Mouse (Mus musculus) erythroblast, adult 5-6 weeks (primary cell): Measurements from ENCODE around the gene Scamp4. TPM values are rescaled to one million over a fixed set of nuclear protein-coding genes. Genes with fewer than 3 reads are reported as not detected.
"Not testable (repeated sequence)": the region's sequence is repeated elsewhere in the genome, so short reads cannot be mapped to it uniquely, and the experiment has no call there.

Experiments used
- ATAC-seq: replicated peaks from 2 replicates; pipeline ENCODE4 v1.8.0; 2016; ENCODE audit warnings: moderate number of reproducible peaks, mild to moderate bottlenecking, moderate TSS enrichment, inconsistent platforms; ENCODE audit not compliant: poor library complexity, low FRiP score, severe bottlenecking
- total RNA-seq, 2 experiments: library from RNA; stranded (forward) in 1 of 2; stranded (reverse) in 1 of 2; fragments of 150-400 nt in 1 of 2; fragments of 200-764, 138-1000 nt in 1 of 2; gene quantifications; 2 replicates each; pipeline versions ENCODE4 v1.2.3 to v1.2.4; 2015 to 2017; ENCODE audit warnings: low replicate concordance in 2 of 2

The Scamp4 gene
- total RNA-seq, 2 experiments from 2014 or later: 2.6 to 7.3 TPM

DNA sequence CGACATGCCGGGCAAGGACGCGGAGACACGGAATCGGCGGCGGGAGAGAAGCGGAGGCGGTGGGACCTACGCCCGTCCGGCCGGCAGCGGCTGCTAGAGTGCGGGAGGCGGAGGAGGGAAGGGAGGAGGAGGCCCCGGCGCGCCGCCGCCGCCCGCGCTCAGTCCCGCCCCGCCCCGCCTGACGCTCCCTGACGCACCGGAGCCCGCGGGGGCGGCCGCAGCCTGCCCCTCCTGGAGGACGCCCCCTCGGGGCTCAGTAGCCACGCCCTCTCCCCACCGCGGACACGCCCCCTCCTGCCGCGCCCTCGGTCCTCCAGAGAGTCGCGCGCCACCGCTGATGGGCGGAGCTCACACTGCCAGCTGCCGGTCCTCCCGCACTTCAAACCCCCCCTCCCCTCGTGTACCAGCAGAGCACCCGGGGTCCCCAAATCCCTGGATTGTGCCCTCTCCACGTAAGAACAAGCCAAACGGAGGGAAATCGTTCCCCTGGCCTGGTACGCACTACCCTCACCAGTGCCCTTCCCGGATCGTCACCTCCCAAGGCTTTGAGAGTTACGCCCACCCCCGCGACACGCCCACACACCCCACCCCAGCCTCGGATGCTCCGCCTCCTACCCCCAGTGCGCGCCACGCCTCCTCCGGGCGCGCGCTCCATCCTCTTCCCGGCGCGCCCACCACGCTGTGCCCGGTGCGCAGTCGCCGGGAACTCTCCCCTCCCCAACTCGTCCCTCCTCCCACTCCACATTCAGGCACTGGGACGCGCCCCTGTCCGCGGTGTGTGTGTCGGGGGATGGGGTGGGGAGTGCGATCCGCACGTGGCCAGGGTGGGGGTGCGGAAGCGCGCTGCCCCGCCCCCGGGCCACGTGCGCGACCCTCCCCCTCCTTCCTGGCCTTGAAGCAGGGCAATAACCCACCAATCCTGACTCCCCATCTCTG is 25.2 kb upstream of the Scamp4 start, which contains the start of gene Klf16:
Klf16 (minus strand) TSS at position 127 of the 936 bp plus-strand sequence.
- ATAC-seq: peak; percentile 63

DNA sequence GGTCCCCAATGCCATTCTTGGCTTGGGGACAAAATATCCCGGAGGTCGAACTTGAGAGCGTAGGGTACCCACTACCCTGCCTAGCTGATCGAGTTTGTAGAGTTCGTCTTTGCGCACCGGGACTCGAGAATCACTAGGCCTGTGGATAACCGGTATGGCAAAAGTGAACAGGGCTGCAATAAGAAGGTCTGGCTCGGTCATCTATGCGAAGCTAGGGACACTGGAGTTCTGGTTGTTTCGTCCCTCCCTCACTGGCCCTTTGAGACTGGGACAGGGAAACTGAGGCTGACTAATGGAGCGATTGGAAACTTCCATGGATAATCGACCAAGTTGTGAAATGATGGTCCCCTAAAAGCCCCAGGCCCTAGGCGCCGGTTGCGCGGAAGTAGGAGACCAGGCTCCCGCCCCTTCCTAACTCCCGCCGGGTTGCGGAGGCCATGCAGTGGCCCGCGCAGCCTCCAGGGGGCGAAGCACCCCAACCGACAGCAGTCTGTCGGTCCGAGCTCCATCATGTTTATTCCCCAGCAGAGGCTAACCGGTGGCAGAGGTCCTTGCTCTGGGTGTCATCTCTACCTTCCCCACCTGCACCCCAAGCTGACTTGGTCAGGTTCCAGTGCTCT is 24.4 kb upstream of the Scamp4 start:
- ATAC-seq: peak; percentile 66

DNA sequence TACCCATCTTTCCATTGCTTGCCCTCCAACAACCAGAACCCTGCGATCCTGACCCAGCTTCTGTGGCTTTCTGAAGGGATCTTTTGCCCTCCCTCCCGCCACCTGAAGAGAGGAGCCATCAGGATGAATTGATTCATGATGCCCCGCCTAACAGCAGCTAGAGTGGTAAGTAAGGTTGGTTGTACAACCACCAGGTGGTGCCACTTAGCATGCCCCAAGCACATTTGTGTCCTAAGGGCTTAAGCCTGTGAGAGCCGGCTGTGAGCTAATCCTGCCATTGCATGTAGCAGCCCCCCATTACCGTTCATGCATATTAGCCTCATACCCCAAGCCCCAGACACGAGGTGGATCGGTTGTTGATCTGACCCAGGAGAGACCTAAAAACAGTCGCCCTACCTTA is 23.8 kb upstream of the Scamp4 start:
- ATAC-seq: peak; percentile 60

DNA sequence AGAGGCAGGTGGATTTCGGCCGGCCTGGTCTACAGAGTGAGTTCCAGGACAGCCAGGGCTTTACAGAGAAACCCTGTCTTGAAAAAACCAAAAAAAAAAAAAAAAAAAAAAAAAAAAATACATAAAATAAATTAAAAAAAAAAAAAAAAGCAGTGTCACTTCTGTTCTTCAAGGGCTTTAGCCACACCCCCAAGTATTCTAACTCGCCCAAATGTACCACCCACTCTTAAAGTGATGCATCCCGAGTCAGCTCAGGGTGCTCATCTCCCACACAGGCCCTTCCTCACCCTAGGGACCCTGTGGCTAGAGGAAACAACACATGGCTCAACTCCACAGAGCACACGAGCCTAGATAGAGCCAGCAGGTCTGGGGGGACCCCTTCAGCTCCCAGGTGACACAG is 19.6 kb upstream of the Scamp4 start:
- ATAC-seq: no peak

DNA sequence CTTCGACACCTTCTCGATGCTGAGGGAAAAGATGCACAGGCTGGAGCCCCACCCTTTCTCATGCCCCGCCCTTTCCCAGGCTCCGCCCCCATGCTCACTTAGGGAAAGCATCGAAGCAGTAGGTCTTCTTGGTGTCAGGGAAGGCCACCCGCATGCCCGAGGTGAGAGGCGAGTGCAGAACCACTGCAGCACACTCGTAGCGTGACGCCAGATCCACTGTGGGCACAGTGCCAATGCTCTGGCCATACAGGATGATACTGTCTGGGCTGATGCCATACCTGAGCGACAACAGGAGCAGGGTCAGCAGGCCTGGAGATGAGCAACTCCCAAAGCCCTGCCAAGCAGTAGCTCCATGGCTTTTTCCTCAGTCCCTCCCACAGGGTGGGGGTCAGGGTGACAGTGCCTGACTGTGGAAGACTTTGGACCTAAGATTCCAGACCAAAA is 18.6 kb upstream of the Scamp4 start:
- no peak for ATAC-seq

DNA sequence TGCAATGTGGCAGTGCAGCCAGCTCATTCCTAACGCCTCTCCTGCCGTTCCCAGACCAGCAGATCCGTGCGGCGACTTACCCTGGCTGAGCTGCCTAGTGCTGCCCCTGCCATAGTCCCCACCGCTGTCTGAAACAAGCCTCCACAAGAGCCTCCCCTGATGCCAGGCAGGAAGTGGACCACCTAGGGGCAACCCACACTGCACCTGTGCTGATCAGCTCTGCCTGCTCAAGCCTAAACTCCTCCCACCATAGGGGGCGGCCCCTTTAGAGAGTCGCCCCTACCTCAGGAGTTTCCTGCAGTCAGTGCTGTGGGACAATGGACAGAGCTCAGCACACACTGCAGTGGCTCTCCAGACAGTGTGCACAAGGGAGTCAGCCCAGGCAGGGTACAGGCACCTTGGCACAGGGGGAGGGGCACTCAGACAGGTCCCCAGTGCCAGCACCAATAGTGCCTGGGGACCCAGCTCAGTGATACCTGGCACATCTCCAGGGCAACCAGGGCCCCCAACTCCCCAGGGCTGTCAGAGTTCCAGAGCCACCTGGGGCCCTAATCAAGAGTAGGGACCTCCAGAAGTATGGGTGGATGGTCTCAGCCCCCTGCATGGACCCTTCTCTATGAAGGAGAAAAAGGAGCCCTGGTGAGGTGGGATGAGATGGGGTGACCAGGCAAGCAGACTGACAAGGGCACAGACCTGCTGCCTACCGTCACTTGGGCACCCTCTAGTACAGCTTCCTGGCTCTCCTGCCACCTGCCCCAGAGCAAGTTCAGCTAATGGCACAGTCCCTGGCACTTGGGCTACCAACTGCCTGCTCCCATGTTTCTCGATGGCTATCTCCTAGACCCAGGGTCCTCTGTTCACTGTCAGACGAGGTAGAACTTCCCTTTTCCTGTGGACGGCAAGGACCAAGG is 17.8 kb upstream of the Scamp4 start:
- no peak for ATAC-seq

DNA sequence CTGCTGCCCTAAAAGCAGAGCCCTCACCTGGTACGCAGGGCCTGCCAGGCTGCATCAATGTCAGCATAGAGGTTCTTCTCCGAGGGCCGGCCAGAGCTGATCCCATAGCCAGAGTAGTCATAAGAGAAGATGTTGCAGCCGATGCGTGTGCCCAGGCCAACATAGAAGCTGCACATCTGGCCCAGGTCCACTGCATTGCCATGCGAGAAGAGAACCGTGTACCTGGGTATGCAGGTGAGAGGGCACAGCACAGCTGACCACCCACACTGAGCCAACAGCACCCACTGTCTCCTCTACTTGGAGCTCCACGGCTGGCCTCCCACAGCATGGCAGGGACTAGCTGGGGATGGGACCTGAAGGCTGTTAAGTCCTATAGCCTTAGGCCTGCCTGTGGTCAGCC is 17.1 kb upstream of the Scamp4 start:
- no peak for ATAC-seq

DNA sequence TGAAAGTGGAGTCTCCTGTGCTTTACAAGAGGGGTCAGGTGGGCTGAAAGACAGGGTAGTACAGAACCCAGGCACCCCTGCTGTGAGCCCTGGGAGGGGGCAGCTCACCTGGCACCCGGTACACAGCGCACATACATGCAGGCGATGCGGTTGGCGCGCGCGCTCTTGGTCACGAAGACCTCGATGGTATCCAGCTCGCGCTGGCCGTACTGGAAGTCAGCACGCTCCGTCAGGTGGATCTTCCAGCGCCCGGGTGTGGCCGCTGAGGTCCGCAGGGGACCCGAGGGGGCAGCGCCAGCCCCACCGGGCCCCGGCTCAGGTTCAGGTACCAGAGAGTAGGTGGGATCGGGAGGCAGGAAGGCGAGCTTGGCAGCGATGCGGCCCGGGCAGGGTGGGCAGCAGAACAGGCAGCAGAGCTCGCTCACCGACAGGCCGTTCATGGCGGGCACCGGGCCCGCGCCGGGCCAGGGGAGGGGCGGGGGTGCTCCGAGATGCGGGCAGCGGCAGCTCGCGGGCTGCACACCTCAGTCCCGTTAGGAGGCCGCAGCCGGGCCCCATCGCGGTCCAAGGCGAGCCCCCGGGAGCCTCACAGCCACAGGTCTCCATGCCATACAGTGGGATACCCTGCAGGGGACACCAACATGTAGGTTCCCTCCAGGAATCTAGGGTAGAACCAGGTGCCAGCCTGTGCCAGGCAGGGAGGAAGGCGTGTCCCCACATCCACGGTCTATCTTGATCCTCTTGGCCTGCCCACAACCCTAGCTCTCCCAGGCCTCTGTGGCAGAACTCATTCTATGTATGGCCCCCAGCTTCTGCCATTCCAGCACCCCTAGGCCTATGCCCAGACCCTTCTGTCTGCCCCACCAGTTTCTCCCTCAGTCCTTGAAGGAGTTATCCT is 16.0 kb upstream of the Scamp4 start:
- no peak for ATAC-seq

DNA sequence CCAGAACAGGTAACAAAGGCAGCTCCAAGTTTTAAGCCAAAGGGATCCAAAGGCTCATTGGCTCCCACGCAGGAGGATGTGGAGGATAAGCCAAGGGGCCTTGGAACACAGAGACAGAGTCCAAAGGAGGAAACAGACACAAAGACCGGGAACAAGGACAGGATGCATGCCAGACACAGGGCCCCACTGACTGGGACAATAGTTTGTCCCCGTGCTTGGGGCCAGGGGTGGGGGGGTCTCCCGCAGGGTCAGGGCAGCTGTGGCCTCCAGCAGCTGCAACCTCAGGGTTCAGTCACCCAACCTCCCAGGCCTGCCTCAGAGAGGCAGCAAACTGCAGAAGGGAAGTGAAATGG is 15.4 kb upstream of the Scamp4 start:
- no peak for ATAC-seq

DNA sequence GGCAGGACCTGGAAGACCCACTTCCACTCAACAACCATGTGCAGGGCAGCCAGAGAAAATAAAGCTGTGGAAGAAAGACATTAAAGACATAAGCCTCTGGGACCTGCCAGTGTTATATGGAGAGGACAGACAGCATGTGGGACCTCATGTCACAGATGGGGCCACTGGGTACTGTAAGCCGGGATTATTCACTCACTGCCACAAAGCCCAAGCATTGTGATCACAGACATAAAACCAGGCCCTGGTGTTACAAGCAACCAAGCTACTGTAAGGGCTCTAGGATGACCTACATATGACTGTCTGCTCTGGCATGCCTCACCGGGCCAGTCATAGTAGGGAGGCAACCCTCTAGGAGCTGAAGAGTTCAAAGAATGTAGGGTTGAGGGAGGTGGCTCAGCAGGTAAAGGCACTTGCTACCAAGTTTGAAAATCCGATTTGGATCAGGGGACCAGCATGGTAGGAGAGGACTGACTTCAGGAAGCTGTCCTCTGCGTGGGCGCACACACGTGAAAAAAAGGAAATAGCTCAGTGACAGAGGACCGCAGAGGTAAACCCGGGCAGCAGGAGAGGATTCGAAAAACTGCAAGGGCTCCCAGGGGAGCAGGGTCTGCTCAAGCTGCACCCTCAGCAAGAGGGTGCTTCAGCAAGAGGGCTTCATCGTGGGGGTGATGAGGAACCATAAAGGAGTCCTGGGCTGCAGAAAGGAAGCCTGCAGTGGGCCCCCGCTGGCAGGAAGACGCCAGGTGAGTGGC is 13.4 kb upstream of the Scamp4 start:
- peak; percentile 13 for ATAC-seq

DNA sequence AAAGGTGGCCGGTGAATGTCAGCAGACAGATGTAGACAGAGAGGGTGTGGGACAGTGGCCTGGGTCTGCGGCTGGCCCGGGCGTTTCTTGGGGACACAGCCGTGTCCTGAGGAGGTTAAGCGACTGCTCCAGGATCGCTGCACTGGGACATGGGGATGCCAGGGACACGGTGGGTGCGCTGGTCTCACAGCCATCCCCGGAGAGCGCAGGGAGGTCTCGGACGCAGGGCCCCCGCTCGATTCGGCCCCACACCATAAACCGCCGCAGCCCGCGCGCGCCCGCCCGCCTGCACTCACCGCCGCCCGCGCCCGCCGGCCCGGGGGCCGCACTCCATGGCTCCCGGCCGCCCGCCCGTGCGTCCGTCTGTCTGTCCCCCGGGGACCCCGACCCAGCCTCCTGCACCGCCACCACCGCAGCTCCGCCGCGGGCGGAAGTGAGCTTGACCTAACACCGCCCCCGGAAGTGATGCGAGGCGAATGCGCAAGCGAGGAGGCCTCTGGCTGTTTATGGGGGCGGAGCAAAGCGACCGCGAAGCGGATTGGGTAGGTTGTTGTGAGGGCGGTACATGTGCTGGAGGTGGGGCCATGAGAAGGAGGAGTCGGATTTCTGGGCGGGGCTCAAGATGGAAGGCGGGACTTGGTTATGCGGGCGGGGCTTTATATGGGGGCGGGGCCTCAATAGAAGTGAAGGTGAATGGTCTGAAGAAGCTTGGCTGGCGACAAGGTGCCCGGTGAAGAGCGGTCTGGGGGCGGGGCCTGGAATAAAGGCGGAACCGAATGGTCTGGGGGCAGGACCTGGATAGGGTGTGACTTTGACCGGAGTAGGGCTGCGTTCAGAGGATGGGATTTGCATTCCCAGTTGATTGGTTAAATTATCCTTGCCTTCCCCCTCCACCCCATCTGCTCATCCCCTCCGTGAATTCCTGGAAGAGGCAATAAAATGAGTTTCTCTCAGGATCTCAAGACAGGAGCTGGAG is 12.5 kb upstream of the Scamp4 start, which contains the start of gene Abhd17a:
Abhd17a (minus strand) TSS at position 463 of the 976 bp plus-strand sequence.
- peak; percentile 91 for ATAC-seq

DNA sequence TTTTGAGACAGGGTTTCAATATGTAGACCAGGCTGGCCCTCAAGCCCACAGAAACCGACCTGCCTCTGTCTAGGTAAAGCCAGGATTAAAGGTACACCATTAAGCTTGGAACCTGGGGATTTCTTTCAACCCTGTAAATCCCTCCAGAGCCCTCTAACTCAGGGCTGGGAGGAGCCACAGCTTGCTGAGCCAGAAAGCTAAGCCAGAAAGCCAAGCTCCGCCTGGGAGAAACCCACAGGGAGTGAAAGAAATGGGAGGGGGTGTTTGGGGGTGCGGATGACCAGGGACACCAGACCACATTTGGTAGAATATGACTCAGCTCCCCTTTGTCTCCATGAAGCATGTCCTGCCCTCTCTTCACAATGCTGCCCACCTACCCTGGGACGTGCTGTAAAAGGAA is 6.4 kb upstream of the Scamp4 start:
- ATAC-seq: no peak

DNA sequence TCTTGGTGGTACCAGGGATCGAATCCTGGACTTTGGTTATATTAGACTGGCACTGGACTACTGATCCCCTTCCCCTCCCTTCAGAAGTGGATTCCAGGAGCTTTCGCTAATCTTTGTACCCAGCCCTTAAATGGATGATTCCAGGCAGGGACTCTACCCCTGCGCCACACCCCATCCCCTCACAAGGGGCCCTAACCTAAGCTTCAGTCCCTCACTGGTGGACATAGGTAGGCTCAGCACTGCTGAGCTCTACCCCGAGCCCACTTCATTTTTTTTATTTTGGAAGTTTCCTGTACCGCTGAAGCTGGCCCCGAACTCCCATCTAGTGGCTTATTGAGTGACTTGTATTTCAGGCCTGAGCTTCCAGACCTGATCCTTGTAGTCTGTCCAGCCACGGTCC is 692 bp downstream of the Scamp4 start:
- ATAC-seq: peak; percentile 2; the same call in 1 of the 2 replicates

DNA sequence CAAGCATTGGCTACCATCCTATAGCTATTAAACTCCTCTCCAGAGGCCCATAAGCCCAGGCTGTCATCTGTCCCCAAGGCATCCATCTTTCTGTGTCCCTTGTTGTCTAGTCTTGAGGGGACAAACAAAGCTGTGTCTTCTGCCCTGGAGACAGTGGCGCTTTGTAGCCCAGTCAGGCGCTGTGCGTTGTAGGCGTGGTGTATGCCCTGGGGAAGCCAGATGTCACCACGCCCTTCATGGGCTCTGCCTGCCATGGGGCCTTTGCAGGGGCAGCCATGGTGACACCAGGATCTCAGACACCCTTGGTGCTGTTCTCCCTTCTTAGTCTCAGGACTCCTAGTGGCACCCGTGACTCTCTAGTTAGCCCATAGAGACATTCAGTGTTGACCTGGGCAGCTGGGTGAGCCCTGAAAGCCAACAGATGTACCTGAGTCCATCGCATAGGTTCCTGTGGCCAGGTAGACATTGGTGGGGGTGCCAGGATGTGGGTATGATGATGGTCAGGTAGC is 1.4 kb downstream of the Scamp4 start:
- ATAC-seq: peak; percentile 74

DNA sequence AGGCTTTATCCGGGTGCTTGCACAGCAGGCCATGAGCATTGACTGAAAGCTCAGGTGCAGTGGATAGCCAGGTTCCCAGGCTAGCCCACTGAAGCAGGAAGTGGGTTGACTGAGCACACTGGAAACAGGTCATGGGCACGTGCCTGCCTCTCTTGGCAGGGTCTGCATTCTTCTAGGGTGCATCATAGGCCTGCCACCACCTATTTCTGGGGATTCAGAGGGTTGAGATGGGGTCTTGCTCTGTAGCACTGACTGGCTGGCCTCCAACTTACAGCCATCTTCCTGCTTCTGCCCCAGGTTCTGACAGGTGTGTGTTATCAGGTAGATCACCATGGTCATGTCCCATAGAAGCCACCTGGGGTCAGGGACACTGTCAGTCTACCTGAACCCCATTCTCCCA is 2.3 kb downstream of the Scamp4 start:
- ATAC-seq: no peak

DNA sequence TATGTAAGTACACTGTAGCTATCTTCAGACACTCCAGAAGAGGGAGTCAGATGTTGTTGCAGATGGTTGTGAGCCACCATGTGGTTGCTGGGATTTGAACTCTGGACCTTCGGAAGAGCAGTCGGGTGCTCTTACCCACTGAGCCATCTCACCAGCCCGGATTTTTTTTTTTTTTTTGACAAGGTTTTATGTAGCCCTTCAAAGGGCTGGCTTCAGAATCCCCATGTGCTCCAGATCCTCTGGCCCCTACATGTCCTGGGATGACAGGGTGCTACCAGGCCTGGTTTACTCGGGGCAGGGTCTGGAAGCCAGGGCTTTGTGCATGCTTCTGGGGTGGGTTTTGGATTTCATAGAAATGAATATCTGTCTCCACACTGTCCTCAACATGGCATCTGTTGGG is 3.0 kb downstream of the Scamp4 start, which contains the start of gene Gm49322:
Gm49322 (plus strand) TSS at position 301 of the 400 bp plus-strand sequence.
- ATAC-seq: not testable (repeated sequence)

DNA sequence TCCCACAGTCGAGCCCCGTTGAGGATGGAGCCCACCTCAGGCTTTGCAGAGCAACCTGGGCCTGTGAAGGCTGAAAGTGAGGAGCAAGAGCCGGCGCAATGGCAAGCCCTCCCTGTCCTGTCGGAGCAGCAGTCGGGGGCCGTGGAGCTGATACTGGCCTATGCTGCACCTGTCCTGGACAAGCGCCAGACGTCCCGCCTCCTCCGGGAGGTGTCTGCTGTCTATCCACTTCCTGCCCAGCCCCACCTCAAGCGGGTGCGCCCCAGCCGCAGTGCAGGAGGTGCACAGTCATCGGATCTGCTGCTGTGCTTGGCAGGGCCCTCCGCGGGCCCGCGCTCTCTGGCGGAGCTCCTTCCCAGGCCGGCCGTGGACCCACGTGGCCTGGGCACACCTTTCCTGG is 3.6 kb downstream of the Scamp4 start:
- no peak for ATAC-seq
